Mouse (Mus musculus): ENCODE data around the gene Gm45808. TPM values are rescaled to one million over a fixed set of nuclear protein-coding genes. Genes with fewer than 3 reads are reported as not detected.

Gene Gm45808
- polyA plus RNA-seq, 1 experiment from 2014 or later = not detected

- ATAC-seq (ENCODE audit: low FRiP score, low TSS enrichment) = no peak
- peak; percentile 35 for DNase-seq (ENCODE audit: low spot score)
Measured at GRCm38 (mm10) chr7:45419859-45420614, 66.6 kb downstream of the Gm45808 start.

GRCm38 (mm10) chr7:45417962-45418492, 68.6 kb downstream of the Gm45808 start:
- WGBS = 7% methylated on average over 13 of the region's 13 CpGs
- ATAC-seq (ENCODE audit: low FRiP score, low TSS enrichment) = no peak

More at GRCm38 (mm10) chr7:45419859-45420614, 66.6 kb downstream of the Gm45808 start:
- Histone ChIP-seq H3K27ac (replicated peaks) (no peak overlapping the region), H3K9me3 (ENCODE audit: control insufficient read depth, low read length) (no peaks in the 10 kb centered on the region), H3K4me2 (replicated peaks; ENCODE audit: low read depth) (no peak overlapping the region), H3K36me3 (ENCODE audit: control insufficient read depth, insufficient read depth, low read length) (peaks cover 26% of the 10 kb centered on the region), H3K27me3 (ENCODE audit: control insufficient read depth, insufficient read depth, low read length) (no peaks in the 10 kb centered on the region), H3K4me1 (replicated peaks; ENCODE audit: control insufficient read depth, insufficient read depth) (no peaks in the 10 kb centered on the region), H3K4me3 (ENCODE audit: low read depth, low read length) (no peak overlapping the region), H3K9ac (ENCODE audit: low read length) (no peak overlapping the region)
- 16% methylated on average over 26 of the region's 27 CpGs for WGBS
- TF ChIP-seq EP300 (optimal IDR thresholded peaks at IDR 0.05) (no peak), CTCF (IDR thresholded peaks at IDR 0.05; ENCODE audit: low read depth) (no peak)

More at GRCm38 (mm10) chr7:45417962-45418492, 68.6 kb downstream of the Gm45808 start:
- DNase-seq (ENCODE audit: low spot score) = no peak
- Histone ChIP-seq H3K4me1 (replicated peaks; ENCODE audit: control insufficient read depth, insufficient read depth) (no peaks in the 10 kb centered on the region), H3K9me3 (ENCODE audit: control insufficient read depth, low read length) (no peaks in the 10 kb centered on the region), H3K9ac (ENCODE audit: low read length) (no peak overlapping the region), H3K27me3 (ENCODE audit: control insufficient read depth, insufficient read depth, low read length) (no peaks in the 10 kb centered on the region), H3K27ac (replicated peaks) (no peak overlapping the region), H3K36me3 (ENCODE audit: control insufficient read depth, insufficient read depth, low read length) (peaks cover 15% of the 10 kb centered on the region), H3K4me2 (replicated peaks; ENCODE audit: low read depth) (no peak overlapping the region), H3K4me3 (ENCODE audit: low read depth, low read length) (no peak overlapping the region)
- TF ChIP-seq EP300 (optimal IDR thresholded peaks at IDR 0.05) (no peak), CTCF (IDR thresholded peaks at IDR 0.05; ENCODE audit: low read depth) (no peak)

Small RNA genes within 50 kb of the gene (microRNA-seq; reads per million reads assigned to microRNA genes)
- not detected for gene Gm22133

Other genes starting within 250 kb of the Gm45808 start
- gene Cd37, start 247.7 kb downstream of the Gm45808 start, polyA plus RNA-seq (2015; fragmentation: Nextera tagmentation; extraction: Ambion mirVana) = 1.5 and 1.8 TPM in 2 replicates
- 0.07 and 0.18 TPM in 2 replicates for gene Slc6a16, start 245.7 kb downstream of the Gm45808 start, polyA plus RNA-seq (2015; fragmentation: Nextera tagmentation; extraction: Ambion mirVana)
- not detected in 2 replicates for gene Slc6a21, start 209.3 kb downstream of the Gm45808 start, polyA plus RNA-seq (2015; fragmentation: Nextera tagmentation; extraction: Ambion mirVana)
- 22.7 and 23.7 TPM in 2 replicates for gene Trpm4, start 153.0 kb downstream of the Gm45808 start, polyA plus RNA-seq (2015; fragmentation: Nextera tagmentation; extraction: Ambion mirVana)
- 0.80 and 0.85 TPM in 2 replicates for gene Hrc, start 151.5 kb downstream of the Gm45808 start, polyA plus RNA-seq (2015; fragmentation: Nextera tagmentation; extraction: Ambion mirVana)
- 6.0 and 7.1 TPM in 2 replicates for gene Ppfia3, start 119.8 kb downstream of the Gm45808 start, polyA plus RNA-seq (2015; fragmentation: Nextera tagmentation; extraction: Ambion mirVana)
- gene Lin7b, start 116.2 kb downstream of the Gm45808 start, polyA plus RNA-seq (2015; fragmentation: Nextera tagmentation; extraction: Ambion mirVana) = 5.9 and 6.1 TPM in 2 replicates
- gene Snrnp70, start 91.1 kb downstream of the Gm45808 start, polyA plus RNA-seq (2015; fragmentation: Nextera tagmentation; extraction: Ambion mirVana) = 73.7 and 78.8 TPM in 2 replicates
- 0.15 and 0.17 TPM in 2 replicates for gene Kcna7, start 81.2 kb downstream of the Gm45808 start, polyA plus RNA-seq (2015; fragmentation: Nextera tagmentation; extraction: Ambion mirVana)
- gene Ntf5, start 73.1 kb downstream of the Gm45808 start, polyA plus RNA-seq (2015; fragmentation: Nextera tagmentation; extraction: Ambion mirVana) = 1.5 and 1.8 TPM in 2 replicates
- gene Lhb, start 66.0 kb downstream of the Gm45808 start, polyA plus RNA-seq (2015; fragmentation: Nextera tagmentation; extraction: Ambion mirVana) = not detected in 2 replicates
- gene Gys1, start 52.0 kb downstream of the Gm45808 start, polyA plus RNA-seq (2015; fragmentation: Nextera tagmentation; extraction: Ambion mirVana) = 10.1 and 10.6 TPM in 2 replicates
- 46.2 and 46.7 TPM in 2 replicates for gene Ruvbl2, start 48.7 kb downstream of the Gm45808 start, polyA plus RNA-seq (2015; fragmentation: Nextera tagmentation; extraction: Ambion mirVana)
- 3,647 and 3,760 TPM in 2 replicates for gene Ftl1, start 26.9 kb downstream of the Gm45808 start, polyA plus RNA-seq (2015; fragmentation: Nextera tagmentation; extraction: Ambion mirVana)
- 119 and 120 TPM in 2 replicates for gene Bax, start 19.9 kb downstream of the Gm45808 start, polyA plus RNA-seq (2015; fragmentation: Nextera tagmentation; extraction: Ambion mirVana)
- gene Tulp2, start 4.9 kb downstream of the Gm45808 start, polyA plus RNA-seq (2015; fragmentation: Nextera tagmentation; extraction: Ambion mirVana) = 0.32 and 0.42 TPM in 2 replicates
- 1.1 and 1.3 TPM in 2 replicates for gene Dhdh, start 2.0 kb upstream of the Gm45808 start, polyA plus RNA-seq (2015; fragmentation: Nextera tagmentation; extraction: Ambion mirVana)
- gene Nucb1, start 23.6 kb upstream of the Gm45808 start, polyA plus RNA-seq (2015; fragmentation: Nextera tagmentation; extraction: Ambion mirVana) = 196 and 199 TPM in 2 replicates
- gene Ppp1r15a, start 39.5 kb upstream of the Gm45808 start, polyA plus RNA-seq (2015; fragmentation: Nextera tagmentation; extraction: Ambion mirVana) = 21.6 and 26.6 TPM in 2 replicates
- 7.9 and 8.0 TPM in 2 replicates for gene Plekha4, start 39.5 kb upstream of the Gm45808 start, polyA plus RNA-seq (2015; fragmentation: Nextera tagmentation; extraction: Ambion mirVana)
- gene Hsd17b14, start 68.1 kb upstream of the Gm45808 start, polyA plus RNA-seq (2015; fragmentation: Nextera tagmentation; extraction: Ambion mirVana) = 16.6 and 16.9 TPM in 2 replicates
- 101 and 108 TPM in 2 replicates for gene Bcat2, start 83.3 kb upstream of the Gm45808 start, polyA plus RNA-seq (2015; fragmentation: Nextera tagmentation; extraction: Ambion mirVana)
- 0.69 and 0.90 TPM in 2 replicates for gene Fgf21, start 128.7 kb upstream of the Gm45808 start, polyA plus RNA-seq (2015; fragmentation: Nextera tagmentation; extraction: Ambion mirVana)
- 1.8 and 2.3 TPM in 2 replicates for gene Fut1, start 130.5 kb upstream of the Gm45808 start, polyA plus RNA-seq (2015; fragmentation: Nextera tagmentation; extraction: Ambion mirVana)
- gene Izumo1, start 135.0 kb upstream of the Gm45808 start, polyA plus RNA-seq (2015; fragmentation: Nextera tagmentation; extraction: Ambion mirVana) = 0.08 TPM in 2 replicates
- 5.4 and 6.3 TPM in 2 replicates for gene Rasip1, start 140.7 kb upstream of the Gm45808 start, polyA plus RNA-seq (2015; fragmentation: Nextera tagmentation; extraction: Ambion mirVana)
- 4.6 and 5.5 TPM in 2 replicates for gene Mamstr, start 153.2 kb upstream of the Gm45808 start, polyA plus RNA-seq (2015; fragmentation: Nextera tagmentation; extraction: Ambion mirVana)
- gene Fut2, start 179.6 kb upstream of the Gm45808 start, polyA plus RNA-seq (2015; fragmentation: Nextera tagmentation; extraction: Ambion mirVana) = 35.1 and 36.1 TPM in 2 replicates
- 0.41 and 0.45 TPM in 2 replicates for gene Ntn5, start 197.2 kb upstream of the Gm45808 start, polyA plus RNA-seq (2015; fragmentation: Nextera tagmentation; extraction: Ambion mirVana)
- gene Sec1, start 207.6 kb upstream of the Gm45808 start, polyA plus RNA-seq (2015; fragmentation: Nextera tagmentation; extraction: Ambion mirVana) = 0.53 and 0.56 TPM in 2 replicates
- 2.7 and 4.4 TPM in 2 replicates for gene Car11, start 213.0 kb upstream of the Gm45808 start, polyA plus RNA-seq (2015; fragmentation: Nextera tagmentation; extraction: Ambion mirVana)
- 8.8 and 12.6 TPM in 2 replicates for gene Dbp, start 218.3 kb upstream of the Gm45808 start, polyA plus RNA-seq (2015; fragmentation: Nextera tagmentation; extraction: Ambion mirVana)
- gene Rpl18, start 228.6 kb upstream of the Gm45808 start, polyA plus RNA-seq (2015; fragmentation: Nextera tagmentation; extraction: Ambion mirVana) = 893 and 919 TPM in 2 replicates
- 23.6 and 24.5 TPM in 2 replicates for gene Sphk2, start 231.2 kb upstream of the Gm45808 start, polyA plus RNA-seq (2015; fragmentation: Nextera tagmentation; extraction: Ambion mirVana)
- 21.6 and 24.8 TPM in 2 replicates for gene Fam83e, start 234.4 kb upstream of the Gm45808 start, polyA plus RNA-seq (2015; fragmentation: Nextera tagmentation; extraction: Ambion mirVana)
- 0.39 and 0.56 TPM in 2 replicates for gene Spaca4, start 239.0 kb upstream of the Gm45808 start, polyA plus RNA-seq (2015; fragmentation: Nextera tagmentation; extraction: Ambion mirVana)

Measured in stomach, postnatal 0 days (tissue).